Mouse (Mus musculus) monocyte, adult 2 months (primary cell): ENCODE data around the gene Farp1.
"Not testable (repeated sequence)": the region's sequence is repeated elsewhere in the genome, so short reads cannot be mapped to it uniquely, and the experiment has no call there.

Experiments
- DNase-seq, 2 experiments: peaks; one replicate each; pipeline ENCODE4 v3.0.0; 2022; ENCODE audit warnings: low spot score in 2 of 2, low read depth in 1 of 2

Gene Farp1

DNA sequence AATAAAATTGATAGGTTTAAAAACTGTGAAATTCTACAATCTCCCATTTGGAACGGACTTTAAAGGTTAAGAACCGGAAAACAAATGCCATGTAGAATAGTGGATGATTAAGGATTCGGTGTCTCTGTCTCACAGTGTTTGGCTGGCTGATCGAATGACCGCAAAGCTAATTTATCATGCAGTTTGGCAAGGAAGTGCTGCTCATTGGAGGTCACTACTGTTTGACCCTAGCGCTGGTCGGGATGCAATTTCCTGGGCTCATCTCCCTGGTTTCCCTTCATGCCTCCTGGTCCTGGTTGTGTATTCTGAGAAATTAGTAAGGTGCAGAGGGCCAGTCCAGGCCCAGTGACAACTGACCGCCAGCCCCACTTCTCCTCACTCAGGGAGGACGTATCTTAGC lies 145.6 kb downstream of the Farp1 start:
- DNase-seq: no peak

GRCm38 (mm10) chr14:121181798-121182197 lies 146.8 kb downstream of the Farp1 start:
- no peak for DNase-seq

- no peak for DNase-seq
These were observed 148.0 kb downstream of the Farp1 start for GRCm38 (mm10) chr14:121182967-121183366.

- DNase-seq: no peak
These were observed 148.6 kb downstream of the Farp1 start for GRCm38 (mm10) chr14:121183414-121184130.

DNA sequence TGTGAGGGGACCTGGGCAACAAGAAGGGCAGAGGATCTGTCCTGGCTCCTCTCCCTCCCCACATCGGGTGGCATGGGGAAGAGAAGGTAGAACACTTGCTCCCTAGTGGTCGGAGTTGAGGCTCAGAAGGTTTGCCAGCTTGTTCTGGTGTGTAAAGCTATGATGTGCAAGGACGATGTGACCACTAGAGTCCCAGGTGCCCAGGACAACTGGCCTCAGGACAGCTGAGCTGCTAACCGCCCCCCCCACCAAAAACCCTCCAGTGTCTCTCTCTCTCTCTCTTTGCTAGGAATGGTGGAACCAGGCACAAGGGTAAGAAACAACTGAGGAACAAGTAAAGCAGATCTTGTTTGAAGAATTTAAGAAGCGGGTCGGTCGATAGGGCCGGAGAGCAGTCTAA lies 149.4 kb downstream of the Farp1 start:
- DNase-seq: no peak

DNA sequence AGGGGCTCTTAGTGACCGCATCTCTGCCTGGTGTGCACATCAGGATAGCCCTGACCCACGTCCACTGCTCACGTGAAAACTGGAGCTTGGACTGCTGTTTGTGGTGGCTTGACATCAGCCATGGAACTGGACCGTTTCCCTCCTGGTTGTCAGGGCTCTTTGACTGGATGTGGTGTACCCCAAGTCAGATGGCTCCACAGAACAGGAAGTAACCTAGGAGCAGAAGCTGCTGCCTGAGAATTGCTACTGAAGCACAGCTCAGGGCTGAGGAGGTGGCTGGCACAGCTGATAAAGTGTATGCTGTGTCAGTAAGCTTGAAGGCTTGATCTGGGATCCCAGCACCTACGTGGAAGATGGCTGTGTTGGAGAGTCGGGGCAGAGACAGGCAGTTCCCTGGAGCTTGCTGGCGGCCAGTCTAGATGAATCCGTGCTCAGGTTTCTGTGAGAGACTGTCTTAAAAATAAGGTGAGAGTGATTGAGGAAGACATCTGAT lies 151.4 kb downstream of the Farp1 start:
- DNase-seq: no peak

GRCm38 (mm10) chr14:121189840-121190239 lies 154.8 kb downstream of the Farp1 start:
- not testable (repeated sequence) for DNase-seq

DNA sequence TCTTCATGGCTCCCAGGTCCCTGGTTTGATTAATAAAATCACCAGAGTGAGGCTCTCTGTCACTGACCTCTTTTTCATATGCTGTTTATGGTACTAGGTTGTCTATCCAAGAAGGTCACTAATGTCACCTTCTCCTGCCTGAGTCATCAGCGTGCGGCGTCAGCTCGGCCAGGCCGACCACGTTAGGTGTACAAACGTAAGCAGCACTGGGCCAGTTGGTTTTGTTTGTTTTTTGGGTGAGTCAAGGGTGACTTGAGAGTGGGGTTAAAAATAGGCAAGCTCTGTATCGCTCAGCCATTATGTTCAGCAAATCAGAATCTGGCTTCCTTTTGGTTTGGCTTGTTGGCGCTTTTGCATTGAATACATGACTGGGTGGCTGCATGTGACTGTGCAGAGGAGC lies 155.4 kb downstream of the Farp1 start:
- no peak for DNase-seq

DNA sequence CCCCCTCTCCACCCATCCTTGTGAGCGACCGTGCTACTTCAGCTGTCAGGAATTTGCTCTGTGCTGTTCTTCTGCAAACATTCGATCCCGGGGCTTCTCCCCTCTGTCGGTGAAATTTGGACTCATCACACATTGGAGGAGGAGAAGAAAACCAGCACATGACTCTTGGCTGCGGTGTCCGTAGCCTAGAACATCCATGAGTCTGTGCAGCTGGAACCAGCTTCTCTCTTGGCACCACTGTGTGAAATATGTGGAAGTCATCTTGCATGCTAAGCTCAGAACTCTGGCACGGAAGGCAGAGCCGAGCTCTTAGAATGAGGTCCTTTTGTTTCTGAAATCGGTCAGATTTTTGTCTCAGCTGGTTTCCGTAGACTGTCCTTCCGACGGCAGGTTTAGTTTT lies 156.7 kb downstream of the Farp1 start:
- DNase-seq: no peak

DNA sequence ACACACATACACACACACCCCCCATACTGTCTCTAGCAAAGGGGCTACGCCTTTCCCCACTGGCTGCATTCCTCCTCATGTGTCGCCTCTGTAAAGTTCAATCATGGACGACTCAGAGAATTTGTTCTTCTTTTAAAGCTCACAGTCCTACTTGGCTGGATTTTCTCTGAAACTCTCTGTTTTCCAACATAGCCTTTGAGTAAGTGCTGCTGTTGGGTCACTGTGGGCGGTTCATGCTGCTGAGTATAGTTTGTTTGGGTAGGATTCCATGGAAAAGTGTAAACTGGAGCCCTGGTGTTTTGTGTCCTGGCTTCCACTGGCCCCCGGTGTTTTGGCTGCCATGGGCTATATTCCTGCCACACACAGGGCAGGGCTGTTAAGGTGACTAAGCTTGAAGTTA lies 157.4 kb downstream of the Farp1 start:
- no peak for DNase-seq

GRCm38 (mm10) chr14:121193981-121194380 lies 159.0 kb downstream of the Farp1 start:
- no peak for DNase-seq

DNA sequence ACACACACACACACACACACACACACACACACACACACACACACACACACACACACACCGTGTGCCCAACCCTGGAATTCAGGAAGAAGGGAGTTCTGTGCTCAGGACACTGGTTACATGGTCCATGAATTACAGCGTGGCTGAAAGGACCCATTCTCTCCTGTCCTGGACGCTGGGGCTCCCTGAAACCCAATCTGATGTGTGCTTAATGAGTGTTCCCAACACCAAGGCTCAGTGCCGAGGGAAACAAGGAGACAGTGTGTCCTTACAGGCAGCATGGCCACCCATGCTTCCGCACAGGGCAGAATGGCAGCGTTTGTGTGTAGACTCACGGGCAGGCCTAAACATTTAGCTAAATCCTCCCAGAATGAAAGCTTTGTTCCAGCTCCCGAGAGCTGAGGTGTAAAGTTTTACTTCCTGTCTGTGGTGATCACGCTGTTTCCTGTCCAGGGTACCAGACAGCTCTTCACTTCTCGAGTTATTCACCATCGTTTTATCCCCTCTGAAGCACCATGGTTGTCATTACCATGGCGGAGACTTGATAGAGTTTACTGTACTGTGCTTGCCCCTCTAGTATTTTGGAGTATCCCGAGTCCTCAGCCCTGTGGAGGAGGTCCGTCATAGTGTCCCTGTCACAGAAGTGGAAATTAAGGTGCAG lies 164.0 kb downstream of the Farp1 start:
- DNase-seq: no peak

DNA sequence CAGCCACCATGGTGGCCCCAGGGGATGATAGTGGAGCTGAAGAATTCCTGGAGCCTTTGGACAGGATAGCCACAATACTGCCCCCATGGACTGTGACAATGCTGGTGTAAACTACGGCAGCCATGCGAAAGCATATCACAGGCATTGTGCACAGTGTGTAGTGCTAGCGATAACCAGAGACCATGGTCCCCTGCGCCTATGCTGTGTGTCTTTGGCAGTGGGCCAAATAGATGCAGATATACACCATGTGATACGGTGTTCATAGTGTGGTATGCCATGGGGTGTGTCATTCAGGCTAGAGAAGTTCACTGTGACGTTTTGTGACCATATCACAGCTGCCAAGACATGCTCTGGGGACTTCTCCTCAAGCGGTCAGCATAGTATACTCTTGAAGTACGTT lies 164.8 kb downstream of the Farp1 start:
- DNase-seq: no peak

DNA sequence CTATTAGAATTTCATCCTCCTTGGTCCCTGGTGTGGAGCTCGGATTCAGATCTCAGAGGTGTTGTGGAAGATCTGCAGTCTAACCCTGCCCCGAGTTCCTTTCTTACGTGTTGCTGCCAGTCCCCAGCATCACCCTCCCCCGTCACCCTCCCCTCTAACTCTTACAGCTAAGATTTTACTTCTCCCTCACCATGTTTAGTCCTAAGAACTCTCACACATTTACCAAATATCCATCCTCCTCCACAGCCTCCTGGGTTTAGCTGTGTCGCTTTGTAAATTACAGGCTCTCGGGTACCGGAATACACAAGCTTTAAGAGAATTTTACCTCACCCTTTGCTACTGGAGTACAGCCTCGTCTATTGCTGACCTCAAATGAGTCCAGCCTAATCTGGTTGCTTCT lies 165.4 kb downstream of the Farp1 start:
- no peak for DNase-seq

GRCm38 (mm10) chr14:121201178-121201577 lies 166.2 kb downstream of the Farp1 start:
- no peak for DNase-seq

DNA sequence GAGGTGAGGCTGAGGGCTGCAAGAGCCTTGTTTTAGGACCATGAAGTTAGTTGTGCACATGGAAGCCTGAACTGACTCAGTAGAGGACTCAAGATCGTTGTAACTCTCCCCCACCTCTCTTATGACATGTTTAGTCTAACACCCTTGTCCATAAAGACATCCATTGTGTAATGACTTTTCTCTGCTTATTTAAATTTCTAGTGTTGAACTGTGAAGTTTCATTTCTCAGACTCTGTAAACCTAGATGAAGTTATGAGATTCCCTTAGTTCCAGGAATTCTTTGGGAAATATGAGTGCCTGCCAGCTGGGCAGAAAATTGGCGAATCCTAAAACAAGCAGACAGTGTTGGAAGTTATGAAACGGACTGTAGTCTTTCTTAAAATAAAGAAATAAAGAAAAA lies 170.5 kb downstream of the Farp1 start:
- no peak for DNase-seq

GRCm38 (mm10) chr14:121207441-121208158 lies 172.6 kb downstream of the Farp1 start:
- no peak for DNase-seq

DNA sequence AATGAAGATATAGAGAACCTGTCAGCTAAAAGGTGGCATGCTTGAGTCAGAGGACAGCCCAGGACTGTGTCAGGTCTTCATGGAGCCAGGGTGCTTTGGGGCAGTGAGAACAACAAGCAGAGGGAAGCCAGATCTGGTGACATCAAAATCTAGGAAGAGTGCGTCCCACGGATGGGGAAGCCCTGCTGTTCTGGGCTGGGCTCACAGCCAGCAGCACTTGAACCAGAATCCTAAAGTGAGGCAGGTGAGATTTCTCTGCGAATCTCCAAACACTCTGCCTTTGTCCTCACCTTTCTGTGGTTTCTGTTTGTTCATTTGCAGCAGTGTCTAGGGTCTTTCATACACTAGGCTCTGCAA lies 173.1 kb downstream of the Farp1 start:
- no peak for DNase-seq

DNA sequence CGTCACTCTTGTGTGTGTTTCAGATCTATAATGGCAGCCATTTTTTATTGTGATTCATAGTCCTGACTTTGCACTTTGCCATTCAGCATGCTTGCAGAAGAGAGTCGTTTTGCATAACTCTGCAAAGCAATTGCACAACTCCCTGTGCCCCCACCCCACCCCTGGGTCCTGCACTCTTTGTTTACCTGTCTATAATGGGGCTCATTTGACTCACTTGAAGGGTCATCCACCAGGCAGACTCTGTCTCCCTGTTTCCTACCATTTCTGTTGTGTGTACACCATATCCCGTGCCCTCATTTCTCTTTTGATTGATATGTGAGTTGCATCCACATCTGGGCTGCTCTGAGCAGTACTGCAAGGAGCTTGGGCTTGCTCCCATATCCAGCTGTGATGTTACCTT lies 175.3 kb downstream of the Farp1 start:
- no peak for DNase-seq

GRCm38 (mm10) chr14:121213650-121214049 lies 178.7 kb downstream of the Farp1 start:
- DNase-seq: no peak

DNA sequence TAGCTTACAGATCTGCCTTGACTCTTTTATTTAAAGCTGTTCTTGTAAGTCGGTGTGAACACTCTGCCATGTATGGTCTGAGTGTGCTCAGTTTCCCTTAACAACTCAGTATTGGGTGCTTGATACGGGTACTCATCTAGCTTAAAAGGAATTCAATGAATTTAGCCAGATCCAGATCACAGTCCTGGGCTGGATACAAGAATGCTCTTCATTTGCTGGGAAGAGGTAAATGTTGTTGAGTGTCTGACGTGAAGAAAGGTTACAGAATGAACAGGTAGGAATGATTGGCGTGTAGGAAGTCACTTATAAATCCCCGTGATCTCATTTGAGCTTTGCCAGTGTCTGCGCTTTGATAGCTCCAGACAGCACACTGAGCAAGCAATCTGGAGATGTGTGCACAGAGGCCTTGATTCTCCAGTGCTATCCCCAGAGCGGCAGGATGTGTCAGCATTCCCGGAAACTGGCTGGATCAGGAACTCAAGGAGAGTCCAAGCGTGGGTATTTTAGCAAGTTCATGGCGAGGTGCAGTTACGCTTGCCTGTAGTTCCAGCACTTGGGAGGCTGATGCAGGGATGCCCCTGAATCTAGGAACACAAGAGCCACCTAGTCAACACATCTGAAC lies 179.7 kb downstream of the Farp1 start:
- no peak for DNase-seq

DNA sequence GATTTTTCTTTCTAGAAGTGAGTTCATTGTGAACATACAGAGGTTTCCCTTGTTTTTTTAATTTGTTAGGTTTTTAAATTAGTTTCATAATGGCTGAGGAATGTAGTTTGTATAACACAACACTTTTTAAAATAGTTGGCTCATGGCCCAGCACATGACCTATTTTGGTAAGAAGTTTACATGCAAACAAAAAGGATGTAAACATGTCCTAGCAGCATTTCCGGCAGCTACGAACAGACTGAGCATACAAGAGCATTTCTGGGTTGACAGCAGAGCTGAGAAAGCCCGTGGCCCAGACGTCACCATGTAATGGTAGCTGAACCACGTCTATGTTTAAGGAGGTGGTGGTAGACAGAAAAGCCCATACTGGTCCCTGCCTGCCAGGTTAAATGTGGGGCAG lies 180.8 kb downstream of the Farp1 start:
- no peak for DNase-seq
